Mouse (Mus musculus): ENCODE measurements at regions not wholly inside any gene's neighbourhood (a gene's known extent, or its start where the extent isn't known, plus 50 kb on each side); places are given as distances from the start of the nearest gene placed in this dataset.

GRCm38 (mm10) chr2:147886191-147886590 lies 160.6 kb downstream of the Foxa2 start:
- TF ChIP-seq CTCF (IDR thresholded peaks at IDR 0.05; ENCODE audit: low read depth) (no peak), EP300 (IDR thresholded peaks at IDR 0.05; ENCODE audit: low read depth) (no peak)

Measured in heart, postnatal 0 days (tissue).